Mouse (Mus musculus): Measurements from ENCODE around the gene Fcer2a.

Fcer2a gene

DNA sequence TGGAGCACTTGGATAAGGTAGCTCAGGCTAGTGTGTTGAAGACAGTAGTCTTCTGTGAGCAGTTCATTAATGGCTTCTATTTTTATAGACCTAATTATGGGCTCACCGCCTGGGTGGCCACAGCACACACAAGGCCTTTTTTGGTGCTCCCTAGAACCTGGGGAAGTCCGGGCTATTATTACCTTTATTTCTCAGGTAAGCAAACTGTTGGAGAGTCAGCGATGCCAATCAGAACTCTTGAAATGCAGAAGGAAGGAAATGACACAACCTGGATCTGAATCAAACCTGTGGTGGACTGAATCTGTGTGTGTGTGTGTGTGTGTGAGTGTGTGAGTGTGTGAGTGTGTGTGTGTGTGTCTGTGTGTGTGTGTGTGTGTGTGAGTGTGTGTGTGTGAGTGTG, at the start of gene Fcer2a:
Gene Fcer2a (minus strand): TSS at position 55 of the 400 bp plus-strand sequence.
- no peak for DNase-seq (ENCODE audit: extremely low spot score, low read depth, low spot score)

DNA sequence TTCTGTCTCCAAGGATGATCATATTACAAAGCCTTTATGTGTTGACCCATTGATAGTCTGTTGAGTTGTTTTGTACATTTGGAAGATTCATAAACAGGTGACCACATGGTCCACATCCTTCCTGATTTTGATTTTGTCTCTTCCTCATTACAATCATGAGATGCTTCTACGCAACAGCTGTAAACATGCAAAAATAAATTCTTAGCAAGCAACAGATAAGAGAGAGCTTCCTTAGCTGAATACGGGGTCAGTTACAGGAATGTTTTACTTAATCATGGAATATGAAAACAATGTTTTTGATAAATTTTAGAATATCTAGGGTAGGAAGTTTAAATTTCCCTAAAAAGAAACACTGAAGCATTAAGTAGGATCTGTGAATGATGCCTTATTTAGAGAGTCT, 43.0 kb upstream of the Fcer2a start:
- no peak for DNase-seq (ENCODE audit: extremely low spot score, low read depth, low spot score)

DNA sequence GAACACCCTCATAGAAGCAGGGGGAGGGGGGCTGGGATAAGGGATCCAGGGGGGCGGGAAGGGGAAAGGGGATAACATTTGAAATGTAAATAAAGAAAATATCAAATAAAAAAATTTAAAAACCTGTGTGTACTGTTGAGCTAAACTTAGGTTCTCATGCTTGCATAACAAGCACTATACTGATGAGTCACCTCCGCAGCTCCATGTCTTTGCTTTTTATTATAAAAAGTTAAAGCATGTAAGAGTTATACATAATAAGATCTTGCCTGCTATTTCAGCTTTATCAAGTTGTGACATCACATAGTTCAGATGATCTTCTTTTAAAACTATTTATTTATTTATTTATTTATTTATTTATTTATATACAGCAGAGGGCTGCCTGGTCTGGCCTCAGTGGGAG, 41.6 kb upstream of the Fcer2a start:
- no peak for DNase-seq (ENCODE audit: extremely low spot score, low read depth, low spot score)

DNA sequence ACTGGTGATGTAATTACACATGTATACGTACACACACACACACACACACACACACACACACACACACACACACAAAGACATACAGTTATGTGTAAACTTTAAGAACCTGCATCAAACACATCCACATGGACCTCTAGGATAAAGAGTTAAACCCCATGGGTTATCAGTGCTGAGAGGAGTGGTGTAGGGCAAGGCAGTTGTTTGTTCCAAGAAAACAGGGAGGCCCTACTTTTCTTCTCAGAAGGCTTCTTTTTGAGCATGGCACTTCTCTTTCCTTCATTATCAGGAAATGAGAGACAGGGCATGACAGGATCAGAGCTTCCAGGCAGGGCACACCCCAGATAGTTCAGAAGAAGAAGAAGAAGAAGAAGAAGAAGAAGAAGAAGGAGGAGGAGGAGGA, 40.1 kb upstream of the Fcer2a start:
- no peak for DNase-seq (ENCODE audit: extremely low spot score, low read depth, low spot score)

DNA sequence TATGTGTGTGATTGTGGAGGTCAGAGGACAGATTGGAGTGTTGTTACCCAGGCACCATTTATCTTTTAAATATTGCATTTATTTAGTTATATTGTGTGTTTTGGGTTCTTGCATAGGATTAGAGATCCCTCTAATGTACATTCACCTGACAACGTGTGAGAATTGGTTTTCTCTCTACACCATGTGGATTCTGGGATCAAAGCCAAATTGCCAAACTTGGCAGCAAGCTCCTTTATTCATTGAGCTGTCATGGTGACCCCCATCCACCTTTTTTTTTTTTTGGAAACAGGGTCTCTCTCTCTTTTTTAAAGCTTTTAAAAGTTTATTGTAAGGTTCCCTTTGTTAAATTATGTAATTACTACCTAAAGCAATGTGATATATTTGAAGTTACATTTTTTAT, 27.1 kb upstream of the Fcer2a start:
- DNase-seq (ENCODE audit: extremely low spot score, low read depth, low spot score): no peak

DNA sequence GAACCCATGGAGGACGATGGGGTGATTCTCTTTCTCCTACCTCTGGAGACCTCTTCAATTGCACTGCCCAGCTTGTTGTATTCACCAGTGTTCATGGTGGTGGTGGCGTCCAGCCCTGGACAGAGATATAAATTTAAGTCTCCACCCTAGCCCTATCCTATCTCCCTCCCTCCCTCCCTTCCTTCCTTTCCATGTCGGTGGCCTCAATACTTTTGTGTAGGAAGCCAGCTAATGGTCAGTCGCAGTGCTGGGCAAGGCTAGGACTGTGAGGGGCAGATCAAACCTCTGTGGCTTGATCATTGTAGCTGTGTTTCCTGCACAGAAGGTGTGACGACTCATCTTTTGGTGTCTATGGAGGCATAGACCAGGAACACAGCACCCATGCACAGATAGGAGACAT, 26.6 kb upstream of the Fcer2a start, which contains the start of gene Clec4g:
Gene Clec4g (minus strand): TSS at position 101 of the 400 bp plus-strand sequence.
- DNase-seq (ENCODE audit: extremely low spot score, low read depth, low spot score): no peak

DNA sequence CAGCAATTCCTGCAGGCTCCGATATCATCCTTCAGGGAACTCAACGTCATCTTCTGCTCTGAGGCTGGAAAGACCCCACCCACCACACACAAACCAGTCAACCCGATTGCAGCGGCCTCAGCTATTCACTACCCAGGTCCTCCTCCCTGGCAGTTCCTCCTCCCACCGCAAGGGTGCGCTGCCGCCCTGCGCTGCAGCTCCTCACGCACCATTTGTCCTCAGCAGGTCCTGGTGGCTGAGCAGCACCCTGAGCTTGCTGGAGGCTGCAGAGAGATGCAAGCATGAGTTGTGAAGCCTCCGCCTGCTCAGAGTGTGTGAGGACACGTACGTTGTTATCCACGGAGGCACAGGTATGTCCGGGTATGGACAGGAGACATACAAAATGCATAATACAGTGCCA, 24.6 kb upstream of the Fcer2a start:
- DNase-seq (ENCODE audit: extremely low spot score, low read depth, low spot score): no peak

DNA sequence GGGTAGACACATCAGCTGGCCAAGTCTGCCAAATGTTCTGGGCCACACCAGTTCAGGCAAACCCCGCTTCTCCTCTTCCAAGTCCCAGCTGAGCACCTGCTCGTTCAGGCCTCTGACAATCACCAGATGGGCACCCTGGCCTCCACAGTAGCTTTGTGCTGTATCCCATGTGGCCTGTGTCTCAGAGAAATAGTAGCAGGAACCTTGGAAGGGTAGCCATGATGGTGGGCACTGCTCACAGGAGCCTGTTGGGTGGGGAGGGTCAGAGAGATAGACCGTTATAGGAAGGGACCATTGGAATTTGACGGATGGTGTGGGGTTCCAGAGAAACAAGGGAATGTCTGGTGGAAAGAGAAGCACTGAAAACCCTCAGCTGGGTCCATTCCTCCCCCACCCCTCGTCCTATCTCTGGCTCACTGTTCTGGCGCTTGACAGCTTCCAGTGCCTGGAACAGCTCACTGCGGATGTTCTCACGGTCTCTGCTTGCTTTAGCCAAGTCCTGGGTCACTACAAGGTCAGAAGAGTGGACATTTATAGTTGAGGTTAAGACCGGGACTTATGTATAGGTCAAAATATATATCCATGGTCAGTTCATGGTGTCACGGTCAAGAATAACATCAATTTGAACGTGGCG, 23.5 kb upstream of the Fcer2a start:
- no peak for DNase-seq (ENCODE audit: extremely low spot score, low read depth, low spot score)

DNA sequence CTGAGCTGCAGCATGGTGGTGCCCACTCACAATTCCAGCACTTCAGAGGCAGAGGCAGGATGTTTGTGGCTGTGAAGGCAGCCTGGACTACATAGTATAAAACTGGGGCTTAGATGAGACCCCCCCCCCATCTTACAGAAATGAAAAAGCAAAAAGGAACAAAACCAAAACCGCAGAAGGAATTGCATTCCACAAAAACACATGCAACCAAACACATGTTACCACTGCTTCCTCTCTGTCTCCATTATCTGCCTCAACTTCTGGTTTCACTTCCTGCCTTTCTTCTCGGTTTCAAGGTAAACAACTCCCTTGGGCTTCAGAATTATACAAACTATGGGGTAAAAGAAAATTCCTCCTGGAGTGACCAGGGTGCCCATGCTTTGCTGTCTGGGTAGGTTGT, 17.7 kb upstream of the Fcer2a start:
- DNase-seq (ENCODE audit: extremely low spot score, low read depth, low spot score): no peak

DNA sequence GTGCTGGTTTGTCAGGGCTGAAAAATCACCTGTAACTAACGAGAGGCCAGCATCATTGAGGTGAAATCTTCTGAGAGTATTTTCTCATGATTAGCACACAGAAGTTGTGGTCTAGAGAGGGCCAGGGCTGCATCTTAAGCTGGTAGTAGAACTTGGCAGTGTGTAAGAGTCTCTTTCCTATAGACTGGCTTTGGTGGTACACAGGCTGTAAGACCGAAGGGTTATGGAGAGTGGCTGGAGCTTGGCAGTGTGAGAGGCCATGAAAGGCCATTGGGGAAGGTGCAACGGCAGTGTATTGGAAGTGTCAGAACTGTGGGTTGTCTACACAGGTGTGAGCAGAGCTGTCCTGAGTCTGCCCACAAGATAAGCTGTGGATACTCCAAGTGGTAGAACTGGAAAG, 16.3 kb upstream of the Fcer2a start:
- no peak for DNase-seq (ENCODE audit: extremely low spot score, low read depth, low spot score)

DNA sequence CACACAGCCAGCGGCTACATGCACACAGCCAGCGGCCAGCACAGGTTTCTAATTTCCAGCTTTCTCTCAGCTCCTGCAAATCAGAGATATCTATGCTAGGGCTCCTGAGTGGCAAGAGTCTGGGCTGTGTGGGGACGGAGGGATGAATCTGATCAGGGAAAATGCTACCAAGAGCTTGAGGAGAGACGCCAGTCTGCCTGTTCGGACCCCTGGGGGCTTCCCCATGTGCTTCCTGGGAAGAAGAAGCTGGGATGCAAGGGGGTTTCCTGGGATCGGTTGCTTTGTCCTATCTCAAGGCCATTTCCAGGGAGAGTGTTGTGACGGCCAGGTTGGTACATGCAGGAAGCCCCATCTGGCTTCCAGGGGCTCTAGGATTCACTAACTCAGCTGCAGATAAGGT, 13.6 kb upstream of the Fcer2a start:
- DNase-seq (ENCODE audit: extremely low spot score, low read depth, low spot score): no peak

DNA sequence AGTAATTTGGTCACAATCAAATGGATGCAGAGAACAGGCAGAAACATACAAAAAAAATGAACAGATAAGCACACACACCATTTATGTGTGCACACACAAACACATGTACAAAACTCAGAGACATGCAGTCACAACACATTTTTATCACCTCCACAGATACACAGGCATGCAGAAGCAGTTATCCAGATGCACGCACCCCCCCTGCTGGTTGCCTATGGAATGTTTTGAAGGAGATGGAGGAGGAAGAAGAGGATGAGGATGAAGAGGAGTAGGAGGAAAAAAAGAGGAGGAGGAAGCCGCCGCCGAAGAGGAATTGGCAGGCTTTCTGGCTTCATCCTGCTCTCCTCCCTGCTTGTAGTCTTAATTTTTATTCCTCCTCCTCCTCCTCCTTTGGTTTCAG, 11.7 kb upstream of the Fcer2a start:
- no peak for DNase-seq (ENCODE audit: extremely low spot score, low read depth, low spot score)

DNA sequence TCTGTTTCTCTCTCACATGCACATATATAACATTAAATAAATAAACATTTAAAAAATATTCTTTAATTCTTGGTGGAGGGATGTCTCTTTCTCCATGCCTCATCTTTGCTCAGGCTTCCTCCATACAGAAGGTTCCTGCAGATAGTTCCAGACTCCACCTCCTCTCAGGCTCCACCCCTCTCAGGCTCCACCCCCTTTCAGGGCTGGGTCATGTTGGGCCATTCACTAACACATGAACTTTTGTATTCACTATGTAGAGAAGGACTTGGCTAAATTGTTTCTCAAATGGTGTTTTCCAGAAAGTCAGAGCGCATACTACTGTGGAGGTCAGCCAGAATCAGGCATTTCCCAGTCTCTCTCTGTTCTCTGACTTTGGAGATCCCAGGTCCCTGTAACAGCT, 7.5 kb upstream of the Fcer2a start:
- DNase-seq (ENCODE audit: extremely low spot score, low read depth, low spot score): no peak

DNA sequence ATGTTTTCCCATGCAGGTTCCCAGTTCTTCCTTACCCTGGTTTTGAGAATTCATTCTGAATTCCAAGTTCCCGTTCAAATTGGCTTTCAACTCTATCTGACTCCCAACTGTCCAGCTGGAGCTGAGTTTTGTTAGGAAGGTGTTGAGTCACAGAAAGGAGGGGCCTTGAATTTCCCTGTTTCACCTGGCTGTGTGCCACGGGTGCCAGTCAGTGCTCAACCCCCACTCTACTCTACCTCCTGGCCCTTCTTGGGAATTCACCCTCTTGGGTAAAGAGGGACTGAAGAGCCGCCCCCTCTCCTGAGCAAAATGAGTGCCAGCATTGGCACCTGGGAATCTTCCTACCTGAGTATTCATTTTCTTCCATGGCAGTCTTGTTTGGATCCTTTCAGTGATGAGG, 3.2 kb downstream of the Fcer2a start:
- DNase-seq (ENCODE audit: extremely low spot score, low read depth, low spot score): no peak

DNA sequence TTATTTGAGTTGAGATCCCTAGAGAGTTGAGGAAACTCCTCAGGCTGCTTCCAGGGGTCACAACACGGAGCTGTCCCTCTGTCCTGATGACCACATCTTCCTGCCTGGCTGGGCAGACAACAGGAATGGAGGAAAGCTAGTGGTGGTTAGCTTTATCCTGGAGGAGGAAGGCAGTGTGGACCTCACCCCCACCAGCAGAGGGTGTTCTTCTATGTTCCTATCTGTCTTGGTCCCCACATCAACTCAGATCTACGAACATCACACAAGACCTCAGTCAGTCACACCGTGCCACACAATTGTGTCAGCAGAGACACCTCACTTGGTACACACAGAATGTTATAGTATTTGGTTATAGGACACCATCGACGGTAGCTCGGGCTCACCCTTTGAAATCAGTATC, 6.4 kb downstream of the Fcer2a start:
- no peak for DNase-seq (ENCODE audit: extremely low spot score, low read depth, low spot score)

DNA sequence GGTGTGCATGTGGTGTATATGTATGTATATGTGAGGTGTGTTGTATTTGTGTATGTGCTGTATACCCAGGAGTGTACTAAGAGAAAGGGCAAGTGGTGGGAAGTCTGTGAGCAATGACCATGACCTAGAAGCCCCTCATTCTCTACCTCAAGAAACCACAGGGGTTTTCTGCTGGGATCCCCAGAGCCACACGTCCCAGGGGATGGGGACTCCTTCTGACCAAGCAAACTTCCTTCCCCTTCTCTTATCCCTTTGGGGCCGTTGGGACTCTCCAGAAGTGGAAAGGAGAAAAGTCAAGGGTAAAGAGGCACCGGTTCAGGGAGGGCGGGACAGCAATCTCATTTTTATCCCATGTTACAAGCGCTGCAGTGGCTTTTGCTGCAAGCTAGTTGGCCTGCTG, 8.6 kb downstream of the Fcer2a start:
- DNase-seq (ENCODE audit: extremely low spot score, low read depth, low spot score): no peak

DNA sequence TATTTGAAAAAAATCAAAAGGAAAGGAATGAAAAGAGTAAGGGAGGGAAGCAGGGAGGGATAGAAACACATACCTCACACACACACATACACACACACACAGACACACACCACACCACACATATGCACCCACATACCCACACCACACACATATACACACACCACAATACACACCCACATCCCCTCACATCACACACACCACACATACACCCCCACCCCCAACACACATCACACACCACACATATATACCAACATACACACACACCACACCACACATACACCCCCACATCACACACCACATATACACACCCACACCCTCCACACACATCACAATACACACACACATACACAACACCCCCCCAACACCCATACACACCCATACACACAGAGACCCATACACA, 9.4 kb downstream of the Fcer2a start:
- DNase-seq (ENCODE audit: extremely low spot score, low read depth, low spot score): no peak

DNA sequence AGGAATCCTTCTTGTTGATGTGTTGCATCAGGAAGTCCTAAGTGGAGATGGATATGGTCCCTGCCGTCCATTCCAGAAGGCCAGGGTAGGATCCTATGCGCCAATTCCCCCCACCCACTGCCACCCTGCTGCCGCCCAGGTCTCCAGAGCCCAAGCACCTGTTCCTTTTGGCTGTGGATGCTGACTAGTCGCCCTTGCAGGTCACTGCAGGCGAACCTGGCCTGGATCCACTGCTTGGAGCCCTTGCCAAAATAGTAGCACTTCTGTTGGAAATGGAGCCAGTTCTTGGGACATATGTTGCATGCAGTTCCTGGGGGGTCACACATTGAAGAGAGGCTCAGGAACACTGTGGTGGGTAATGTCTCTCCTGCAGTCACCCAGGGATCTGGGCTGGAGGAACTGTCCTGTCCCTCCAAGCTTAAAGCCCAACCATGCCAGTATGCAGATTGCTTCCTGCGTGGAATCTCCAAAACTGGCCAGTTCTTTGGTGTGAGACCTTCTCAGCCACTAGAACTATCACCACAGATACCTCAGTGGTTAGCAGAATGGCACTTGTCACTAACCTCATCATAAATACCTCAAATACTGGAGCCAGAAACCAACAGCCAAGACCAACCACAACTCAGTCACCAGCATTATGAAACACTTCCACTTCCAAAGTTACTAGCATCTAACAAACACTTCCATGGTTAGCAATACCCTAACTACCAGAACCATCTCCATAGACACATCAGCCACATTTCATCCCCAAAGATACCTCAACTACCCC, 10.4 kb downstream of the Fcer2a start:
- no peak for DNase-seq (ENCODE audit: extremely low spot score, low read depth, low spot score)

DNA sequence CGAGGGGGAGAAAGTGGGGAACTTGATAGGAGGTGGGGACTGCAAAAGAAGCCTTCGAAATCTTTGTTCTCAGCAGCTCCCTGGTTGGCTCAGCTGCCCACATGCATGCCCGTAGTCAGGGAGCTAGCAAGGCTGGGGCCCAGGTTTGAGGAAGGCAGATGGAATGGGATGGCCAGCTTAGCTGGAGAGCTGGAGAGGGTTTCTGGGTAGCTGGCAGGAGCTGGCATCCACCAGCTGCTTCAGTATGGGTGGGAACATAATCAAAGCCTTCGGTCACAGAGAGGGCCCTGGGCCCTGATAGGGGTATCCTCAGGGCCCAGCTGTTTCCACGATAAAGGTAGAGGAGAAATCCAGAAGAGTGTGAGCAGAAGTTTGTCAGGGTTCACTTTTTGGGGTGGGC, 11.5 kb downstream of the Fcer2a start:
- DNase-seq (ENCODE audit: extremely low spot score, low read depth, low spot score): no peak

DNA sequence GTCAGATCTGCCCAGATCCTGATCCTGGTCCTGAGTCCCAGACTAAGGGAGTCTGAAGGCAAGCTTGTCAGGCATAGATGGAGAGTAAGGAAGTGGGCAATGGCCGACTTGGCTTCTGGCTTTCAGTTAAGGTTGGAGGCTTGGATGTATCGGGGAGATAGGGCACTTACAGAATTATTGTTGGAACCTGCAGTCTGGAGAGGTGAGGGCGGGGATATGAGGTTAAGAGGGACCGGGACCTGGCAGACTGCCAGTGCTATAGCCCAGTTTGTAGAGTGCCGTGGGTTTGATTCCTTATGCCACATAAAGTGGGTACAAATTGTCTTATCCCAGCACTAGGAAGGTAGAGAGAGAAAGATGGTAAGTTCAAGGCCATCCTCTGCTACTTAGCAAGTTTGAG, 14.3 kb downstream of the Fcer2a start:
- DNase-seq (ENCODE audit: extremely low spot score, low read depth, low spot score): no peak

DNA sequence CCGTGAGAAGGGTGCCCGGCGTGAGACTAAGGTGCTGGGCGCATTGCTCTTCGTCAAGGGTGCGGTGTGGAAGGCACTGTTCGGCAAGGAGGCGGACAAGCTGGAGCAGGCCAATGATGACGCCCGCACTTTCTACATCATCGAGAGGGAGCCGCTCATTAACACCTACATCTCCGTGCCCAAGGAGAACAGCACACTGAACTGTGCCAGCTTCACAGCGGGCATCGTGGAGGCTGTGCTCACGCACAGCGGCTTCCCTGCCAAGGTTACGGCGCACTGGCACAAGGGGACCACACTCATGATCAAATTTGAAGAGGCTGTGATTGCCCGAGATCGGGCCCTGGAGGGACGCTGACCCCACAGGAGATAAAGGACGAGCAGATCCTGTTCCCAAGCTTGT, 14.7 kb downstream of the Fcer2a start:
- no peak for DNase-seq (ENCODE audit: extremely low spot score, low read depth, low spot score)

DNA sequence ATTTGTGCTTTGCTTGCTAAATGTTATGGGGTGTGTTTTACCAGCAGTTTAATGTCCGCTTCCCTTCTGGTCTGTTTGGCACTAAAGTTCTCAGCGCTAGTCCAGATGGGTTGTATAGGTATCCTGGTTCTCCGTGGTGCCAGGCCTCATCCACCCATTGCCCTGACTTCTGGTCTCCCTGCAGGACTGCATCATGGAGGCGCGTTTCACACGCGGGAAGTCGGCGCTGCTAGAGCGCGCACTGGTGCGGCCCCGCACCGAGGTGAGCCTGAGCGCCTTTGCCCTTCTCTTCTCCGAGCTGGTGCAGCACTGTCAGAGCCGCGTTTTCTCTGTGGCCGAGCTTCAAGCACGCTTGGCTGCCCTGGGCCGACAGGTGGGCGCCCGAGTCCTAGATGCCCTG, 15.1 kb downstream of the Fcer2a start:
- no peak for DNase-seq (ENCODE audit: extremely low spot score, low read depth, low spot score)

Measured in hindlimb bud, embryonic 11.5 days (tissue).